Comparison of ENCODE assay signal across 27 mouse cellular contexts in the genomic region with DNA sequence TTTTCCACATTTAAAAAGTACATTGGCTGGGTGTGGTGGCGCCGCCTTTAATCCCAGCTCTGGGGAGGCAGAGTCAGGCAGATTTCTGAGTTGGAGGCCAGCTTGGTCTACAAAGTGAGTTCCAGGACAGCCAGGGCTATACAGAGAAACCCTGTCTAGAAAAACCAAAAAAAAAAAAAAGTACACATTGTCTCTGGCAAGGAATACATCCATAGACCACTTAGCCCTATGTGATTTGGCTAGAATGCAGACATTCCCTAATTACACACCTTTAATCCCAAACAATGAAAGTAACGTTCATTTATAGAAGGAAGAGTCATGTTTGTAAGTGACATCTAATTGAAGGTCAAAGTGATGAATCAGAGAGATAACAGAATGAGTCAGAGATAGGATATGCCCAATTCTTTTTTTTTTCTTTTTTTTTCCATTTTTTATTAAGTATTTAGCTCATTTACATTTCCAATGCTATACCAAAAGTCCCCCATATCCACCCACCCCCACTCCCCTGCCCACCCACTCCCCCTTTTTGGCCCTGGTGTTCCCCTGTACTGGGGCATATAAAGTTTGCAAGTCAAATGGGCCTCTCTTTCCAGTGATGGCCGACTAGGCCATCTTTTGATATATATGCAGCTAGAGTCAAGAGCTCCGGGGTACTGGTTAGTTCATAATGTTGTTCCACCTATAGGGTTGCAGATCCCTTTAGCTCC. TPM values are rescaled to one million over a fixed set of nuclear protein-coding genes. Genes with fewer than 3 reads are reported as not detected.
A peak's percentile ranks its signal among the peaks of the same experiment; 100 is the strongest.
DNase-seq lines count a peak whose midpoint lies in the region; ATAC-seq and TF ChIP-seq lines count a peak whose summit lies in the region.
"Not testable (repeated sequence)": the region's sequence is repeated elsewhere in the genome, so short reads cannot be mapped to it uniquely, and the experiment has no call there.
"Had no signal": no experiment of that assay in that cellular context is flagged by ENCODE, and none has a peak within 500 bp of the region (broad histone marks: within the 10 kb centered on the region; RNA-seq: fewer than 3 reads in every experiment).

No protein-coding gene starts in this region.

- not testable (repeated sequence) for H3K9ac ChIP-seq in embryonic facial prominence, embryonic 11.5 days (replicated peaks; ENCODE audit: low read length); heart, embryonic 13.5 days; intestine, embryonic 15.5 days; limb, embryonic 11.5 days (ENCODE audit: low read length); lung, embryonic 16.5 days (ENCODE audit: low read length); midbrain, postnatal 0 days (replicated peaks; ENCODE audit: low read length, poor library complexity, severe bottlenecking)

- not testable (repeated sequence) for H3K4me2 ChIP-seq in embryonic facial prominence, embryonic 11.5 days (ENCODE audit: low read depth, low read length); heart, embryonic 13.5 days; intestine, embryonic 15.5 days (replicated peaks); limb, embryonic 11.5 days (ENCODE audit: low read depth, severe bottlenecking); lung, embryonic 16.5 days (ENCODE audit: low read depth, low read length); midbrain, postnatal 0 days (ENCODE audit: low read depth, low read length, poor library complexity, severe bottlenecking)

- H3K4me1 ChIP-seq in embryonic facial prominence, embryonic 11.5 days (ENCODE audit: control insufficient read depth, insufficient read depth, low read length); heart, embryonic 13.5 days; intestine, embryonic 15.5 days (replicated peaks); limb, embryonic 11.5 days (ENCODE audit: control insufficient read depth, insufficient read depth, low read length); lung, embryonic 16.5 days (replicated peaks; ENCODE audit: control insufficient read depth, insufficient read depth, low read length); midbrain, postnatal 0 days (ENCODE audit: insufficient read depth, low read length): not testable (repeated sequence)

- not testable (repeated sequence) for DNase-seq in embryonic facial prominence, embryonic 11.5 days (ENCODE audit: low spot score); midbrain, postnatal 0 days (ENCODE audit: low spot score)
- peak; percentile 18 for DNase-seq in limb, embryonic 11.5 days (ENCODE audit: low spot score)

- not testable (repeated sequence) for TF ChIP-seq CTCF in midbrain, postnatal 0 days (IDR thresholded peaks at IDR 0.05)

- not testable (repeated sequence) for H3K27me3 ChIP-seq in embryonic facial prominence, embryonic 11.5 days (ENCODE audit: control insufficient read depth, insufficient read depth, low read length); heart, embryonic 13.5 days (replicated peaks); intestine, embryonic 15.5 days (replicated peaks); limb, embryonic 11.5 days (ENCODE audit: control insufficient read depth, insufficient read depth, low read length); lung, embryonic 16.5 days (ENCODE audit: control insufficient read depth, insufficient read depth, low read depth, low read length); midbrain, postnatal 0 days (ENCODE audit: insufficient read depth, low read length)

- H3K36me3 ChIP-seq in embryonic facial prominence, embryonic 11.5 days (replicated peaks; ENCODE audit: control insufficient read depth, insufficient read depth, low read depth, low read length); heart, embryonic 13.5 days; intestine, embryonic 15.5 days; limb, embryonic 11.5 days (ENCODE audit: control insufficient read depth, insufficient read depth, low read length); lung, embryonic 16.5 days (ENCODE audit: control insufficient read depth, insufficient read depth, low read length); midbrain, postnatal 0 days (ENCODE audit: insufficient read depth, low read length): not testable (repeated sequence)

- H3K27ac ChIP-seq in embryonic facial prominence, embryonic 11.5 days (replicated peaks; ENCODE audit: low read depth, low read length); heart, embryonic 13.5 days (replicated peaks); intestine, embryonic 15.5 days; limb, embryonic 11.5 days (replicated peaks; ENCODE audit: low read depth, low read length); lung, embryonic 16.5 days (ENCODE audit: low read length); midbrain, postnatal 0 days (ENCODE audit: low read depth, low read length): not testable (repeated sequence)

- 78% methylated on average over 3 of the region's 5 CpGs for WGBS in embryonic facial prominence, embryonic 11.5 days
- 68% methylated on average over 3 of the region's 5 CpGs for WGBS in heart, embryonic 13.5 days
- 77% methylated on average over 3 of the region's 5 CpGs for WGBS in intestine, embryonic 15.5 days
- WGBS in limb, embryonic 11.5 days = 83% methylated on average over 3 of the region's 5 CpGs
- 74% methylated on average over 3 of the region's 5 CpGs for WGBS in lung, embryonic 16.5 days
- 79% methylated on average over 3 of the region's 5 CpGs for WGBS in midbrain, postnatal 0 days

- 0 out of 2 replicates have a peak, but pooled peaks have one; percentile 72 for ATAC-seq in embryonic facial prominence, embryonic 11.5 days (replicated peaks; ENCODE audit: insufficient number of reproducible peaks, low FRiP score, low TSS enrichment, low read depth)
- ATAC-seq in heart, embryonic 13.5 days (ENCODE audit: extremely low read depth, insufficient number of reproducible peaks, low FRiP score, low TSS enrichment) = 0 out of 2 replicates have a peak, but pooled peaks have one; percentile 8
- ATAC-seq in intestine, embryonic 15.5 days = peak; percentile 23; the same call in 1 of the 2 replicates
- ATAC-seq in limb, embryonic 11.5 days (ENCODE audit: insufficient number of reproducible peaks, low FRiP score, low TSS enrichment, low read depth) = not testable (repeated sequence)
- peak; percentile 31; the same call in 1 of the 2 replicates for ATAC-seq in lung, embryonic 16.5 days (ENCODE audit: low read depth)
- peak; percentile 38; the same call in 1 of the 2 replicates for ATAC-seq in midbrain, postnatal 0 days (ENCODE audit: low FRiP score)

- H3K9me3 ChIP-seq in embryonic facial prominence, embryonic 11.5 days (replicated peaks; ENCODE audit: control insufficient read depth, low read length); limb, embryonic 11.5 days (ENCODE audit: control insufficient read depth, low read length); lung, embryonic 16.5 days (ENCODE audit: control insufficient read depth, low read length): not testable (repeated sequence)
- H3K9me3 ChIP-seq in heart, embryonic 13.5 days = peaks cover 27% of the 10 kb centered on the region
- H3K9me3 ChIP-seq in intestine, embryonic 15.5 days = peaks cover 10% of the 10 kb centered on the region; the same call in 1 of the 2 replicates
- H3K9me3 ChIP-seq in midbrain, postnatal 0 days (ENCODE audit: low read length) = peaks cover 14% of the 10 kb centered on the region

- not testable (repeated sequence) for H3K4me3 ChIP-seq in embryonic facial prominence, embryonic 11.5 days (ENCODE audit: low read depth, low read length); heart, embryonic 13.5 days; intestine, embryonic 15.5 days (replicated peaks); limb, embryonic 11.5 days (ENCODE audit: low read depth, low read length); lung, embryonic 16.5 days (ENCODE audit: low read length); midbrain, postnatal 0 days (ENCODE audit: low read depth, low read length)

RNA-seq across cellular contexts. Expression of a gene that starts 18.3 kb away (rescaled TPM):
- polyA plus RNA-seq in embryonic facial prominence, embryonic 11.5 days (2014; fragmentation: Nextera tagmentation; extraction: Ambion mirVana) = not detected in 2 replicates
- polyA plus RNA-seq in heart, embryonic 13.5 days (2015; fragmentation: Nextera tagmentation; extraction: Ambion mirVana) = 0.17 and 0.36 TPM in 2 replicates
- not detected in 2 replicates for polyA plus RNA-seq in intestine, embryonic 15.5 days (2015; fragmentation: Nextera tagmentation; extraction: Ambion mirVana)
- not detected in 2 replicates for polyA plus RNA-seq in limb, embryonic 11.5 days (2014; fragmentation: Nextera tagmentation; extraction: Ambion mirVana)
- not detected in 2 replicates for polyA plus RNA-seq in lung, embryonic 16.5 days (2015; fragmentation: Nextera tagmentation; extraction: Ambion mirVana)
- total RNA-seq in midbrain, postnatal 0 days (2014; rRNA removed) = not detected in 2 replicates
- not detected in 2 replicates for polyA plus RNA-seq in midbrain, postnatal 0 days (2015; fragmentation: Nextera tagmentation; extraction: Ambion mirVana)
- total RNA-seq: adrenal gland, adult 2 months; adrenal gland, postnatal 14 days; adrenal gland, postnatal 4 days; CH12.LX; common myeloid progenitor, adult 5-6 weeks; gastrocnemius, adult 18-20 months; gastrocnemius, postnatal 10 days; gastrocnemius, postnatal 36 days; granulocyte monocyte progenitor cell, adult 5-6 weeks; heart, adult 2 months; heart, postnatal 10 days; heart, postnatal 36 days had no signal
- polyA plus RNA-seq: adrenal gland, adult 2 months; cerebellum, adult 2 months; embryonic facial prominence, embryonic 14.5 days; forebrain, embryonic 10.5 days; forebrain, embryonic 13.5 days; forebrain, embryonic 16.5 days; G1E; heart, adult 2 months; hindbrain, embryonic 10.5 days; hindbrain, embryonic 15.5 days; Patski had no signal
